Mouse (Mus musculus) lung, postnatal 25 days (tissue): ENCODE data around the gene Lelp1.

Source experiments
- DNase-seq: peaks from one replicate; pipeline ENCODE4 v3.0.0; 2022; ENCODE audit warnings: low spot score

Gene Lelp1

GRCm38 (mm10) chr3:92142644-92143043 lies at the start of gene Lelp1:
Lelp1 (minus strand) TSS chr3:92142744.
- no peak for DNase-seq

DNA sequence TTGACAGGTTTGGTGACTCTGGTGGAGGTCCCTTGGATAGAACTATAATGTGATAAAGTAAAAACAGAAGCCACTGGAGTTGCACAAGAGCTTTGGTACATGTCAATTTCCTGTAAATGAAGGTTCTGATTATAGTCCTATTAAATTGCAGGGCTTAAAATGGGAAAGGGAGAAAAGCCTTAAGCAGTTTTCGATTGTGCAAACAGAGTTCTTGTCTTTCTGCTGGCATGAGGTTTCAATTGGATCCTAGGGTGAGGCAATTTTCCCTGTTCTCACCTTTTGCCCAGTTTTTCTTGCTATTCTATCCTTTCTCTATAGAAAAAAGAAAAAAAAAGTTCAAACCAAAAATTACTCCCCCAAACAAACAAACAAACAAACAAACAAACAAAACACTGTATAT lies 34.3 kb upstream of the Lelp1 start:
- no peak for DNase-seq

GRCm38 (mm10) chr3:92169847-92170246 lies 27.3 kb upstream of the Lelp1 start:
- no peak for DNase-seq

DNA sequence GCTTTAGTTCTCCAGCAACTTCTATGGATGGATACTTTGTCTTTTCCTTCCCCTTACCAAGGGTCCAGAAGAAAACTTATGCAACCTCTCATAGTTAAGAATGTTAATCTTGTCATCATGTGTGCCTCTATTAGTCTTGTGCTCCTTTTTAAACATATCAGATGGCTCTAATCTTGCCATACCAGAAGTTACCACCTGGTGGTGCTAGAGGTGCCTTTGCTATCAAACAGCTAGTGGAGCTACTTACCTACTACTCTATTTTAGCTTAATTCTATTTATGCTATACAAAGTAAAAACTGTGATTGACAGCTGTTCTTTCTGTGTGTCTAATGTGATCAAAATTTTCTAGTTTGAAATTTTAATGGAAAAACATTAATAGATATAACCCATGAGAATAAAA lies 10.8 kb upstream of the Lelp1 start:
- no peak for DNase-seq

- DNase-seq: peak; percentile 29
Measured at GRCm38 (mm10) chr3:92150631-92151277, 8.2 kb upstream of the Lelp1 start.

DNA sequence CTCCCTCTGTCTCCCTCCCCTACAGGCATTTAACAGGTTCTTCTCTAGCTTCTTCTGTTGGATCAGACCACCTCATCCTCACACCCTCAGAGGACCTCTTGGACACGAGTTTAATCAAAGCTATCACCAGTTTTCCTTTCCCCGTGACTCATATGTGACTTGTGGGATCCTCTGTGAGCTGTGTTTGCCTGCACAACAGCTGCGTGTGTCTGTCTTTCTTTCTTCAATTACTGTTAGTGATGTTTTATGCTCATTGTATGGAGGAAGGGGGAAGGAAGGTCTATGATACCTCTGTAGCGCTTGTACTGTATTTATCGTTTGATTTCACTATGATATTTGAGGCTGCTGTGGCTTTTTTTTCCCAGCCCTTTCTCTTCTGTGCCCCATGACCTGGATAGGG lies 5.4 kb upstream of the Lelp1 start:
- no peak for DNase-seq

GRCm38 (mm10) chr3:92147420-92147819 lies 4.9 kb upstream of the Lelp1 start:
- no peak for DNase-seq

DNA sequence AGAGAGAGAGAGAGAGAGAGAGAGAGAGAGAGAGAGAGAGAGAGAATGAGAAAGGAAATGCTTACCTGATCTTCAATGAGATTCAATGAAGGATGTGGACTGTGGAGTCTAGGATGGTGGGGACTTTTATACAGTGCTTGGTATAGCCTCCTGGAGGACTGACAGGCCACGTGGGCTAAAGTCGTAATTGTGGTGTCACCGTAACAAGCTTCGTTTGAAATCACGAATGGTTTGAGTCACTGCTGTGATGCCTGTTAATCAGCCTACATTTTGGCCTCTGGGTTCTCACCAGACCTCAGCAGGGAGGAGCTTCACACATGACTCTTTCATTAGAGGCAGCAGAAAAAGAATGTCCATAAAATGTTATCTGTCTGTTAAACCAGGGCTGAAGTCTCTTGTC lies 18.7 kb downstream of the Lelp1 start, which contains the start of gene Prr9:
Gene Prr9 (minus strand): TSS at position 101 of the 400 bp plus-strand sequence.
- DNase-seq: no peak

GRCm38 (mm10) chr3:92120902-92121301 lies 21.6 kb downstream of the Lelp1 start:
- no peak for DNase-seq

- peak; percentile 14 for DNase-seq
Measured at GRCm38 (mm10) chr3:92117930-92118329, 24.6 kb downstream of the Lelp1 start.

DNA sequence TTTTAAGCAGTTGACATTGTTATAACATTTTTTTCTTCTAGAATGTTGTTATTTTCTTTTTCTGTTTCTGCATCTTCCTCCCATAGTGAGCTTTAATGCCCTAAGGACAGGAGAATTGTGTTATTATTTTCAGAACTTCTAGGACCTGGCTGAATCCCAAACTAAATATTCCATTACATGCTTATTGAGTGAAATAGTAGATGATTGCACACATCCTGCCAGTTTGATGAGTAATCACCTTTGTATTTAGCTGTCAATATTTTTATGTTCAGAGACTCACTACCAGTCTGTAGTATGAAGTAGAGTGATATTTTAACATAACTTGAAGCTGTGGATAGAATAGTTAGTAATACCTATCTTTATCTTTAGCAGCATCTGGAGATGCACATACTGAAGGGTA lies 31.0 kb downstream of the Lelp1 start:
- DNase-seq: no peak

GRCm38 (mm10) chr3:92110790-92111189 lies 31.8 kb downstream of the Lelp1 start:
- no peak for DNase-seq

GRCm38 (mm10) chr3:92106582-92106981 lies 36.0 kb downstream of the Lelp1 start:
- peak; percentile 4 for DNase-seq
